In genomic region chr4:149922121-149922718, GRCm38 (mm10) we compare ENCODE assay signal across 9 mouse cellular contexts. TPM values are rescaled to one million over a fixed set of nuclear protein-coding genes. Genes with fewer than 3 reads are reported as not detected.
DNase-seq lines count a peak whose midpoint lies in the region; TF ChIP-seq lines count a peak whose summit lies in the region.
"Had no signal": no experiment of that assay in that cellular context is flagged by ENCODE, and none has a peak within 500 bp of the region (broad histone marks: within the 10 kb centered on the region; RNA-seq: fewer than 3 reads in every experiment).

No protein-coding gene starts in this region.

- no peaks in the 10 kb centered on the region for H3K27me3 ChIP-seq in testis, adult 2 months (ENCODE audit: control insufficient read depth, insufficient read depth, low read length)
- H3K27me3 ChIP-seq: Patski had no signal

- no peak overlapping the region for H3K4me3 ChIP-seq in testis, adult 2 months (ENCODE audit: control insufficient read depth, low read depth, low read length)

- peak overlapping the region; percentile 19; the same call in 1 of the 2 replicates for H3K27ac ChIP-seq in testis, adult 2 months (ENCODE audit: control insufficient read depth, insufficient read depth, low read depth, low read length)

- DNase-seq in Muller cell, postnatal 12 days (ENCODE audit: inconsistent ontology term): peak; percentile 78
- DNase-seq in embryo, embryonic 9.5 days (ENCODE audit: extremely low spot score): peak; percentile 67
- peak; percentile 78 to 84 for DNase-seq in heart, adult 9 months (ENCODE audit: low spot score in 2 of 2)
- DNase-seq in kidney, adult 18-20 months: peak; percentile 52
- DNase-seq in lung, postnatal 14 days: peak; percentile 73
- DNase-seq in frontal cortex, adult 2 months (ENCODE audit: extremely low spot score in 1 of 2, low spot score in 1 of 2): no peak
- no peak for DNase-seq in thymus, postnatal 4 days

- no peak for TF ChIP-seq POLR2A in testis, adult 2 months (IDR thresholded peaks at IDR 0.05; ENCODE audit: control insufficient read depth, low read depth, low read length)

- H3K4me1 ChIP-seq in testis, adult 2 months (ENCODE audit: control insufficient read depth, insufficient read depth, low read length): peaks cover 9% of the 10 kb centered on the region

- TF ChIP-seq CTCF in testis, adult 2 months (IDR thresholded peaks at IDR 0.05; ENCODE audit: control insufficient read depth, insufficient read depth, insufficient replicate concordance, low read depth, low read length): no peak

- H3K36me3 ChIP-seq in testis, adult 2 months (ENCODE audit: control insufficient read depth, insufficient read depth, low read length): no peaks in the 10 kb centered on the region

RNA-seq across cellular contexts. Expression of gene Spsb1, which starts 32.6 kb away (rescaled TPM):
- polyA plus RNA-seq in testis, adult 2 months (2012; rRNA removed): 71.5 and 79.1 TPM in 2 replicates
- polyA plus RNA-seq in frontal cortex, adult 2 months (2012; rRNA removed): 11.6 and 12.5 TPM in 2 replicates

Comparison
In these comparisons a context has a peak if more than half of its experiments do, and no peak if none do; other contexts are left out.
1. DNase-seq: peak in Muller cell, postnatal 12 days (single experiment), embryo, embryonic 9.5 days (single experiment), heart, adult 9 months (2 of 2), kidney, adult 18-20 months (single experiment) and lung, postnatal 14 days (single experiment); none in frontal cortex, adult 2 months (0 of 2) and thymus, postnatal 4 days (single experiment).